Mouse (Mus musculus) G1E (cell line): ENCODE data around the gene Pitx3.
"Not testable (repeated sequence)": the region's sequence is repeated elsewhere in the genome, so short reads cannot be mapped to it uniquely, and the experiment has no call there.

Experiments used
- CTCF ChIP-seq: IDR thresholded peaks from 2 replicates; pipeline ENCODE4 v1.5.1; 2012; ENCODE audit warnings: low read depth, low read length, inconsistent platforms, mixed read lengths
- GATA1 ChIP-seq: IDR thresholded peaks from 2 replicates; pipeline ENCODE4 v1.6.1; 2012; ENCODE audit warnings: borderline replicate concordance, low read length, inconsistent platforms, mixed read lengths
- GATA2 ChIP-seq: IDR thresholded peaks from 2 replicates; pipeline ENCODE4 v1.6.1; 2012; ENCODE audit warnings: low read depth, low read length, inconsistent platforms, borderline replicate concordance

DNA sequence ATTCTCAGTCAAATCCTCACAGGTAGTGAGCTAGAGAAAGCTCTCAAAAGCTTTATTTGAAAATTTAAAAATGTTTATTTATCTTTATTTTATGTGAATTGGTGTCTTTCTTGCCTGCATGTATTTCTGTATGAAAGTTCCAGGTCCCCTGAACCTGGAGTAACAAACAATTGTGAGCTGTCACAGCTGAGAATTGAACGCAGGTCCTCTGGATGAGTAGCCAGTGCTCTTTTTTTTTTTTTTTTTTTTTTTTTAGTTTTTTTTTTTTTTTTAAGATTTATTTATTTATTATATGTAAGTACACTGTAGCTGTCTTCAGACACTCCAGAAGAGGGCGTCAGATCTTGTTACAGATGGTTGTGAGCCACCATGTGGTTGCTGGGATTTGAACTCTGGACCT, 19.0 kb upstream of the Pitx3 start:
- TF ChIP-seq GATA2, CTCF, GATA1: not testable (repeated sequence)
